Mouse (Mus musculus) ovary, postnatal 36 days (tissue): ENCODE data around the gene Elf1.
"Not testable (repeated sequence)": the region's sequence is repeated elsewhere in the genome, so short reads cannot be mapped to it uniquely, and the experiment has no call there.

Experiments
- DNase-seq: peaks from one replicate; pipeline ENCODE4 v3.0.0; 2022; ENCODE audit warnings: low spot score, mixed read lengths

Gene Elf1

GRCm38 (mm10) chr14:79521471-79522117 is 40.6 kb downstream of the Elf1 start:
- no peak for DNase-seq

- DNase-seq, result no peak
These were observed 41.4 kb downstream of the Elf1 start for GRCm38 (mm10) chr14:79522387-79522786.

GRCm38 (mm10) chr14:79526106-79526505 is 45.1 kb downstream of the Elf1 start:
- not testable (repeated sequence) for DNase-seq

GRCm38 (mm10) chr14:79527704-79528103 is 46.7 kb downstream of the Elf1 start:
- DNase-seq, result no peak

- no peak for DNase-seq
These were observed 48.9 kb downstream of the Elf1 start for GRCm38 (mm10) chr14:79529581-79530554.

- DNase-seq, result no peak
These were observed 49.8 kb downstream of the Elf1 start for GRCm38 (mm10) chr14:79530761-79531160.

GRCm38 (mm10) chr14:79532036-79532776 is 51.2 kb downstream of the Elf1 start:
- no peak for DNase-seq

GRCm38 (mm10) chr14:79533350-79533749 is 52.4 kb downstream of the Elf1 start:
- no peak for DNase-seq

- no peak for DNase-seq
These were observed 53.2 kb downstream of the Elf1 start for GRCm38 (mm10) chr14:79534206-79534605.

GRCm38 (mm10) chr14:79534656-79535055 is 53.7 kb downstream of the Elf1 start:
- not testable (repeated sequence) for DNase-seq

GRCm38 (mm10) chr14:79535318-79535717 is 54.3 kb downstream of the Elf1 start:
- DNase-seq, result no peak

GRCm38 (mm10) chr14:79536011-79536410 is 55.0 kb downstream of the Elf1 start:
- no peak for DNase-seq

- no peak for DNase-seq
These were observed 55.8 kb downstream of the Elf1 start for GRCm38 (mm10) chr14:79536837-79537236.

GRCm38 (mm10) chr14:79537463-79537862 is 56.5 kb downstream of the Elf1 start:
- DNase-seq, result no peak

GRCm38 (mm10) chr14:79537921-79538320 is 56.9 kb downstream of the Elf1 start:
- DNase-seq, result no peak

- no peak for DNase-seq
These were observed 60.6 kb downstream of the Elf1 start for GRCm38 (mm10) chr14:79541606-79542005.

- DNase-seq, result no peak
These were observed 68.3 kb downstream of the Elf1 start for GRCm38 (mm10) chr14:79549343-79549742.

- no peak for DNase-seq
These were observed 70.9 kb downstream of the Elf1 start for GRCm38 (mm10) chr14:79551929-79552328.

- no peak for DNase-seq
These were observed 71.9 kb downstream of the Elf1 start for GRCm38 (mm10) chr14:79552854-79553253.

- DNase-seq, result no peak
These were observed 76.8 kb downstream of the Elf1 start for GRCm38 (mm10) chr14:79557796-79558195.

GRCm38 (mm10) chr14:79562745-79563144 is 81.8 kb downstream of the Elf1 start:
- peak; percentile 44 for DNase-seq

GRCm38 (mm10) chr14:79564784-79565183 is 83.8 kb downstream of the Elf1 start:
- DNase-seq, result no peak
